8 mouse cellular contexts compared by ENCODE assay signal in genomic region chr17:53463496-53463840, GRCm38 (mm10). TPM values are rescaled to one million over a fixed set of nuclear protein-coding genes. Genes with fewer than 3 reads are reported as not detected.
DNase-seq lines count a peak whose midpoint lies in the region; ATAC-seq and TF ChIP-seq lines count a peak whose summit lies in the region.

No protein-coding gene starts in this region.

- peak overlapping the region; percentile 60 for H3K4me2 ChIP-seq in embryonic facial prominence, embryonic 15.5 days (replicated peaks)
- peak overlapping the region; percentile 70 for H3K4me2 ChIP-seq in intestine, postnatal 0 days (replicated peaks; ENCODE audit: low read depth)
- peak overlapping the region; percentile 69 for H3K4me2 ChIP-seq in neural tube, embryonic 14.5 days (ENCODE audit: low read depth, low read length)

- DNase-seq in liver, adult 2 months (ENCODE audit: extremely low read depth, low read depth, low spot score): no peak
- DNase-seq in liver: no peak
- no peak for DNase-seq in right cerebral cortex, postnatal 36 days (ENCODE audit: low spot score in 2 of 2)
- no peak for DNase-seq in cerebellum, postnatal 25 days
- no peak for DNase-seq in frontal cortex, postnatal 10 days (ENCODE audit: low spot score in 2 of 2)

- peaks cover 3% of the 10 kb centered on the region for H3K4me1 ChIP-seq in liver, adult 2 months (ENCODE audit: control insufficient read depth, insufficient read depth, low read length)
- H3K4me1 ChIP-seq in embryonic facial prominence, embryonic 15.5 days: peaks cover 4% of the 10 kb centered on the region; the same call in 1 of the 2 replicates
- H3K4me1 ChIP-seq in intestine, postnatal 0 days (replicated peaks; ENCODE audit: control insufficient read depth, insufficient read depth, low read length): no peaks in the 10 kb centered on the region
- H3K4me1 ChIP-seq in neural tube, embryonic 14.5 days (ENCODE audit: control insufficient read depth, insufficient read depth, low read length): 0 out of 2 replicates have a peak, but pooled peaks cover 2% of the 10 kb centered on the region

- H3K9me3 ChIP-seq in embryonic facial prominence, embryonic 15.5 days (replicated peaks): no peaks in the 10 kb centered on the region
- no peaks in the 10 kb centered on the region for H3K9me3 ChIP-seq in intestine, postnatal 0 days (ENCODE audit: control insufficient read depth)
- H3K9me3 ChIP-seq in neural tube, embryonic 14.5 days (ENCODE audit: control insufficient read depth, low read length): no peaks in the 10 kb centered on the region

- no peak for ATAC-seq in embryonic facial prominence, embryonic 15.5 days (ENCODE audit: insufficient number of reproducible peaks, low FRiP score, low TSS enrichment, low read depth)
- ATAC-seq in intestine, postnatal 0 days: no peak
- ATAC-seq in neural tube, embryonic 14.5 days (ENCODE audit: low read depth): peak; percentile 59

- H3K36me3 ChIP-seq in liver, adult 2 months (ENCODE audit: control insufficient read depth, insufficient read depth, low read length): no peaks in the 10 kb centered on the region
- no peaks in the 10 kb centered on the region for H3K36me3 ChIP-seq in embryonic facial prominence, embryonic 15.5 days
- H3K36me3 ChIP-seq in intestine, postnatal 0 days (ENCODE audit: control insufficient read depth, insufficient read depth): no peaks in the 10 kb centered on the region
- H3K36me3 ChIP-seq in neural tube, embryonic 14.5 days (ENCODE audit: control insufficient read depth, insufficient read depth, low read length): no peaks in the 10 kb centered on the region

- TF ChIP-seq CTCF in liver, adult 2 months (IDR thresholded peaks at IDR 0.05; ENCODE audit: low read depth, low read length): no peak
- TF ChIP-seq CTCF in intestine, postnatal 0 days (IDR thresholded peaks at IDR 0.05; ENCODE audit: low read depth): no peak

- H3K27me3 ChIP-seq in liver, adult 2 months (ENCODE audit: control insufficient read depth, insufficient read depth, low read length): no peaks in the 10 kb centered on the region
- H3K27me3 ChIP-seq in embryonic facial prominence, embryonic 15.5 days: no peaks in the 10 kb centered on the region
- no peaks in the 10 kb centered on the region for H3K27me3 ChIP-seq in intestine, postnatal 0 days (replicated peaks; ENCODE audit: control insufficient read depth, insufficient read depth, low read length)
- H3K27me3 ChIP-seq in neural tube, embryonic 14.5 days (ENCODE audit: control insufficient read depth, insufficient read depth, low read length): no peaks in the 10 kb centered on the region

- H3K4me3 ChIP-seq in liver, adult 2 months (ENCODE audit: insufficient read depth, low read depth, low read length): peak overlapping the region; percentile 9; the same call in 1 of the 2 replicates
- peak overlapping the region; percentile 45 for H3K4me3 ChIP-seq in embryonic facial prominence, embryonic 15.5 days (replicated peaks)
- peak overlapping the region; percentile 44 for H3K4me3 ChIP-seq in intestine, postnatal 0 days (ENCODE audit: low read depth, low read length)
- H3K4me3 ChIP-seq in neural tube, embryonic 14.5 days (ENCODE audit: low read depth, low read length): peak overlapping the region; percentile 32

- WGBS in liver, adult 2 months: 16% methylated on average over 7 of the region's 9 CpGs
- 17% methylated on average over 7 of the region's 9 CpGs for WGBS in embryonic facial prominence, embryonic 15.5 days
- 14% methylated on average over 8 of the region's 9 CpGs for WGBS in intestine, postnatal 0 days
- WGBS in neural tube, embryonic 14.5 days: 24% methylated on average over 7 of the region's 9 CpGs

- no peak overlapping the region for H3K27ac ChIP-seq in liver, adult 2 months (replicated peaks; ENCODE audit: insufficient read depth, low read depth, low read length)
- no peak overlapping the region for H3K27ac ChIP-seq in embryonic facial prominence, embryonic 15.5 days (replicated peaks)
- H3K27ac ChIP-seq in intestine, postnatal 0 days (ENCODE audit: low read depth, low read length): no peak overlapping the region
- no peak overlapping the region for H3K27ac ChIP-seq in neural tube, embryonic 14.5 days (ENCODE audit: low read depth, low read length)

- H3K79me2 ChIP-seq in liver, adult 2 months (ENCODE audit: control insufficient read depth, insufficient read depth, low read length): no peaks in the 10 kb centered on the region

- H3K9ac ChIP-seq in liver, adult 2 months (ENCODE audit: low read depth, low read length): peak overlapping the region; percentile 24; the same call in 1 of the 2 replicates
- H3K9ac ChIP-seq in embryonic facial prominence, embryonic 15.5 days: no peak overlapping the region
- peak overlapping the region; percentile 43; the same call in 1 of the 2 replicates for H3K9ac ChIP-seq in intestine, postnatal 0 days (ENCODE audit: low read depth, low read length)
- H3K9ac ChIP-seq in neural tube, embryonic 14.5 days (replicated peaks; ENCODE audit: low read depth, low read length): peak overlapping the region; percentile 8; the same call in 1 of the 2 replicates

- no peak for TF ChIP-seq POLR2A in liver, adult 2 months (IDR thresholded peaks at IDR 0.05; ENCODE audit: extremely low read depth, insufficient read depth, low read length)

RNA-seq across cellular contexts. Expression of gene Efhb, which starts 0.3 kb away (rescaled TPM):
- total RNA-seq in liver, adult 2 months (2014; rRNA removed): 0.07 TPM in 1 of 2 replicates, not detected in the other
- not detected in 2 replicates for polyA plus RNA-seq in liver, adult 2 months (2012; rRNA removed)
- polyA plus RNA-seq in embryonic facial prominence, embryonic 15.5 days (2015; fragmentation: Nextera tagmentation; extraction: Ambion mirVana): 1.4 and 1.6 TPM in 2 replicates
- polyA plus RNA-seq in intestine, postnatal 0 days (2015; fragmentation: Nextera tagmentation; extraction: Ambion mirVana): 0.38 and 0.48 TPM in 2 replicates
- polyA plus RNA-seq in neural tube, embryonic 14.5 days (2014; fragmentation: Nextera tagmentation; extraction: Ambion mirVana): 0.64 and 0.77 TPM in 2 replicates

RNA-seq across cellular contexts. Expression of gene Rab5a, which starts 15.6 kb away (rescaled TPM):
- total RNA-seq in liver, adult 2 months (2014; rRNA removed): 44.8 and 53.7 TPM in 2 replicates
- 6.0 and 7.5 TPM in 2 replicates for polyA plus RNA-seq in liver, adult 2 months (2012; rRNA removed)
- 86.6 and 86.7 TPM in 2 replicates for polyA plus RNA-seq in embryonic facial prominence, embryonic 15.5 days (2015; fragmentation: Nextera tagmentation; extraction: Ambion mirVana)
- polyA plus RNA-seq in intestine, postnatal 0 days (2015; fragmentation: Nextera tagmentation; extraction: Ambion mirVana): 74.6 and 77.9 TPM in 2 replicates
- polyA plus RNA-seq in neural tube, embryonic 14.5 days (2014; fragmentation: Nextera tagmentation; extraction: Ambion mirVana): 116 and 120 TPM in 2 replicates
